Mouse (Mus musculus) liver, adult 2 months (tissue): Measurements from ENCODE around the gene Syne2.

Source experiments
- CTCF ChIP-seq: fragments of 200-500 bp; IDR thresholded peaks from 2 replicates; pipeline ENCODE4 v1.5.1; 2011; ENCODE audit warnings: low read depth, low read length, control low read depth
- POLR2A ChIP-seq: fragments of 200-500 bp; IDR thresholded peaks from 2 replicates; pipeline ENCODE4 v1.6.1; 2011; ENCODE audit warnings: low read length, control low read depth; ENCODE audit not compliant: insufficient read depth; ENCODE audit errors: extremely low read depth

DNA sequence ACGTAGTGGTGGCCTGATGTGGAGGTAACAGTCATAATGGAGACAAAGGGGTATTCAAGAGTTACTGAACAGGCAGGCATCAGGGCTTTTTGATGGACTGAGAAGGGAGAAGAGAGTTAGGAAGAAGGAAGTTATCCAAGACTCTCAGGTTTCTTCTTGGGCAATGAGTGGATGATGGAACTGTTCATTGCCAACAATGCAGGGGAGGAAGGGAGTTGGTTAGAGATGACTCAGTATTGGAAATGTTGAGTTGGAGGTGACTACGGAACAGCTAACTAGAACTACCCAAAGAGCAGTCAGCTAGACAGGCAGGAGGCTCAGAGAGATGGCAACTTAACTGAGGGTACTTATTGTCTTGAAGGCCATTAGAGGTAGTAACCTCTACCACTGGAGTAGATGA, 47.2 kb downstream of the Syne2 start:
- TF ChIP-seq CTCF = no peak
- TF ChIP-seq POLR2A = no peak
